Mouse (Mus musculus): ENCODE measurements around the gene Mdfic.

- no peak for TF ChIP-seq CTCF (IDR thresholded peaks at IDR 0.05; ENCODE audit: low read depth)
- TF ChIP-seq EP300 (IDR thresholded peaks at IDR 0.05; ENCODE audit: low read depth): no peak
Measured at GRCm38 (mm10) chr6:15742591-15743149, 22.2 kb downstream of the Mdfic start.
